Mouse (Mus musculus) naive thymus-derived CD4-positive, alpha-beta T cell, adult 2 months (primary cell): ENCODE measurements around the gene Gas2l3.
A peak's percentile ranks its signal among the peaks of the same experiment; 100 is the strongest.

Source experiments
- DNase-seq: peaks from one replicate; pipeline ENCODE4 v3.0.0-alpha.2; 2011; ENCODE audit warnings: low read depth

The Gas2l3 gene

DNA sequence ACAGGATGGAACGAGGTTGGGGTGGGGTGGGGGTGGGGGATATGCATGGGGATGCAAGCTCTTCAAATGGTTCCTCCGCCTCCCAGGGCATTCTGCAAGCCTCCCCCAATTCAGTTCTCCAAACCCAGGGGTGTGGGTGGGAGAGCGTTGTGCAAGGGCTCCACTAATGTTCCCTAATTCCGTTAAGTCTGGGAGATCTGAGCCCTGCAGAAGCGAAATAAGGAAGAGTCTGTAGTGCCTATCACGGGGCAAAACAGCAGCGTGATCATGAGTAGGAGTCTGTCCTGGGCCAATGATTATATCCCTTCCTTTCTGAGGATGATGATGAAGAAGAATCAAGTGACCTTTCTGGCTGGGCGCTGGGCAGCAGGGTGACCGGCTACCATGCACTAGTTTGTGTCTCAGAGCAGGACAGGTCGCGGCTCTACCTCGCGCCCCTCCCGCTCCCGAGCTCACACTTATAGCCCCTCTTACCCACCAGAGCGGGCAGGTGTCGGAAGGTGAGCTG is 598 bp downstream of the Gas2l3 start:
- no peak for DNase-seq

DNA sequence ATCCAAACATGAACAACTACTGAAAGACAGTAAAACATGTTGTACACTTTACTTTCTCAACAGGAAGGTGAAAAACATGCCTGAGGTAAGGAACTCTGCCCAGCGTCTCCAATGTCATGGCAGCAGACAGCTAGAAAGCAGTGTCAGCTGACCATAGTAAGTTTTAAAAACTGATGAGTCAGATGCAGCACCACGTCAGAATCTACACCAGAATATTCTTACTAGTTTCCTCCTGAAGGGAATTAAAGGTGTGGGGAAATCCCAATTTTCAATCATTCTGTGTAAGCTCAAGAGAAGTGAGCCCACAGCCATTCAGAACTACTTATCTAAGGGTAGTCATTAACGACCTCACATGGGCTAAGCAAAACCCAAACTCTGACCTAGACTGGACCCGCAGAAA is 1.1 kb downstream of the Gas2l3 start:
- DNase-seq, result peak; percentile 23

DNA sequence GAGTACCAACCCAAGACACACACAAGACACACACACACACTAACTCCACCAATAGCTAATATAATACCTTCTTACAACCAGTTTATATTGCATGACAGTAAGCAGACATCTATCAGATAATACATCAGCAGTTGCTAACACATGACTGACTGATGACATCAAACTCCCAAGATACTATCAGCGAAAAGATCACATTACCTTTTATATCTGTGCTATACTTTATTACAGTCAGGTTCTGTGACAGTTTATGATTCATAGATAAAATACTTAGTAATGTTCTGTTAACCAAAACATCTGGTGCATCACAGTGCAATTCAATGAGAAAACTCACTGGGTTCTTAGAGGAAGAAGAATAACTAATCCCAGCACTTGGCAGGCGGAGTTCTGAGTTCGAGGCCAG is 1.8 kb downstream of the Gas2l3 start:
- DNase-seq, result no peak

DNA sequence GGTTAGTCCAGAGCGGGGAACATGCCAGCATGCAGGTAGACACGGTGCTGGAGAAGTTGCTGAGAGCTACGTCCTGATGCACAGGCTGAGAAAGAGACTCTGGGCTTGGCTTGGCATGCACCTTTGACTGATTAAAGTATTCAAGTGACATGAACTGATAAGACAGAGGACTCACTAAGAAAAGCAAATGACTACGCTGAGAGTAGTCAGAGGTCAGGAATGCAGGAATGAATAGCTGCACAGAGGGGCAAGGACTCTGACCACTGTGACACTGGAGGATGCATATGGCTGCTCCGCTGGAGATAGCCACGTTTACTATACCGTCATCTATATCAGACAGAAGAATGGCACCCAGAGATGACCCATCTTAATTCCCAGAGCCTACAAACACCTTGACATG is 4.4 kb downstream of the Gas2l3 start:
- no peak for DNase-seq

DNA sequence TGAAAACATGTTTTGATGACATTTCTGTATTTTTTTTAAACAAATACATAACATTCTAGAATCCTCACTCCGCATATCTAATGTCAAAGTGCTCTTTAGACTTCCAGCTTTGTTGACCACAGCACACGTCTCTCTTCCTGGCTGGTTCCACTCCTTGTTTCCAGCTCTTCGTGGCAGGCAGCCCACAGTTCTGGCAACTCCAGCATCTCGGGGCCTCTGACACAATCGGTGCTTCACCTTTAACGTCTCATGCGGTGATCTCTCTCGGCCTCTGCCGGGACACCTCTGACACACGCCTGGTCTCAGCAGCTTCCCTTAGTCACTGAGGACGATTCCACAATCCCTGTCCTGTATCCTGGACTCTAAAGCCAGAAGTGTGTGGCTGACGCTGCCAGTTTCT is 5.8 kb downstream of the Gas2l3 start:
- DNase-seq, result no peak

DNA sequence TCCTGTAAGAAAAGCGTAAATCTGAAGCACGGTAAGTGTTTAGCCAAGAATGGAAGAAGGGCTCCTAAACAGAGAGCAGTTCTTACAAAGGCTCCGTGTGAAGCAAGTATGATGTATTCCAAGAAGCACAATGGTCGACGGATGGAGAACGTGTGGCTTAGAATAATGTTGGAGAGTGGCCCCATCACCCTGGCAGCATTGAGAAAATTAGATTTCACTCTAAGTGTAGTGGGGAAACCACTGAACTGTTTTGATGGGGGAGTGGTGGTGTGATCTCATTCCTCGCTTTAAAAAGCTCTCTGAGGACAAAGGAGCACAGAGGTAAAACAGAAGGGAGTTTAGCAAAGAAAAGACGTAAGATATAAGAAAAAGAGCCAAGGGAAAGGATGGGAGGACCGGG is 6.3 kb downstream of the Gas2l3 start:
- DNase-seq, result no peak

DNA sequence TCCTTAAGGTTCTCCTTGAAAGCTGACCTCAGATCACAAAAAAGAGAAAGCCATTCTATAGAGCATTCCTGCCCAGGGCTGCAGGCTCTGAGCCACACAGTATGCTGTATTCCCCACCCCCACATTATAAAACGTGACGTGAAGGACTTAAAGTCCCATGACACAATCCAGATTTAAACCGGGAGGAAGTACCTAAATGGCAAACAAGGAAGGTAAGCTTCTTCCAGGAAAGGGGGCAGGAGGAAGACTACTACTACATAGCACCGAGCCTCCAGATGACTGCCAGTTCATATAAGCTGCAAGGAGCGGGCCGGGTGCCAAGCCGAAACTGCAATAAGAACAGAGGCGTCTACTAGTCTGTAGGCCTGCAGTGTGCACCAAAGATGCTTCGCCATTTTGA is 7.8 kb downstream of the Gas2l3 start:
- DNase-seq, result no peak

DNA sequence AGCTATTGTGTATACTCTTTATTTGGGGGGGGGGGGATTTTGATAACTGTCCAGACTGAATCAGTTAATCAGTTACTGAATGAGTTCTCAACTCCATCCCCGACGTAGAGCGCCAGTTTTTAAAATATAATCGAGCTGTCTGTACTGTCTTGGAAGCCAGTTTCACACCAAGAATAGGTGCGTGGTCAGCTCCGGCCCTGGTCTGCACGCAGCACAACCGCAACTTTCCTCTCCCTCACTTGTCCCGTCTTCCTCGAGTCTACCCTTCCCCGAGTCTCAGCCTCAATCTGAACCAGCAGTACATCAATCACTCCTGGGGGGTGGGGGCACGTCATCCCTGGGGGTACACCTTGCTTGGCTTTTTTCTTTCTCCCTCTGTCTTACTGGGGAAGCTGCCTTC is 8.4 kb downstream of the Gas2l3 start:
- DNase-seq, result no peak

DNA sequence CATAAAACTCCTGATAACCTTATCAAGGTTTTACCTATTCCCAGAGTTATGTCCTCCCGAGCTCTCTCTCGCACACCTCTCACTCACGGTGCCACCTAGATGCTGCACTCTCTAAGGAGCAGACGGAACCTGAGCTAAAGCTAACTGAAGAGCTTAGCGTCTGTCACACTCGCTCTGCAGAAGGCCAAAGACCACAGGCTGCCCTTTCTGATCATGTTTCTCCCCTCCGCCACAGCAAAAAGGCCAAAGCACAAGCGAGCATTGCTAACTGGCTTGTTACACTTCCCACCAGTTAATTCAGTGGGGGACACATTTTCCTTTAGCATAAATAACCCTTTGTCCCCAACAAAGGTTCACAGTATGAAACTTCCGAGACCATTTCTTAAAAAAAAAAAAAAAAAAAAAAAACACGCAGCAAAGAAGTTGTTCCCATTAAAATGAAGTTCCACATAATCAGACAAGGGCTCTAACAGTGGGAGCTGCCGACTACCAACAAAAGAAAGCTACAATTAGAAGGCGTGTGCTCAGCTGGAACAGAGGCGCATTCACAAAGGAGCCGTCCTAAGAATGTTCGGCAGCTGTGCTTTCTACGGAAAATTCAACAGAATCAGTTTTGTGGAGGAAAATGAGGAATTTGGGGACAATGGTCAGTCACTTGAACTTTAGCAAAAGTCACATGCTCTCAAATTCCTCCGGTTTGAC is 9.1 kb downstream of the Gas2l3 start:
- DNase-seq, result no peak

DNA sequence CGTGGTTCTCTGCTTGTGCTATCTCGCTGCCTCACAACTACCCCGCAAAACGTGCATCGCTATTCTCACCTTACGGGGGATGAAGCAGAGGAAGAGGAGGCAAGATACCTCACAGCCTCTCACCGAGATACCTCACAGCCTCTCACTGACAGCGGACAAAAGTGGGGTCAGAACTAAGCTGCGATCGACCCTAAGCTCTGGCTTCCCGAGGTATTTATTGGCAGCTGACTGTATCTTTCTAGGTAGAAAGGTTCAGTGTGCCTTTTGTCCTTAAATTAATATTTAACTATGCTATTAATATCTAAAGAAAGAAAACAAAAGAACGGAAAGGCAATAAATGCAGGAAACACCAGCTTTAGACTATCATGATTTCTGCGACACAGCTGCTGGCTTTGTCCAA is 11.0 kb downstream of the Gas2l3 start:
- no peak for DNase-seq

DNA sequence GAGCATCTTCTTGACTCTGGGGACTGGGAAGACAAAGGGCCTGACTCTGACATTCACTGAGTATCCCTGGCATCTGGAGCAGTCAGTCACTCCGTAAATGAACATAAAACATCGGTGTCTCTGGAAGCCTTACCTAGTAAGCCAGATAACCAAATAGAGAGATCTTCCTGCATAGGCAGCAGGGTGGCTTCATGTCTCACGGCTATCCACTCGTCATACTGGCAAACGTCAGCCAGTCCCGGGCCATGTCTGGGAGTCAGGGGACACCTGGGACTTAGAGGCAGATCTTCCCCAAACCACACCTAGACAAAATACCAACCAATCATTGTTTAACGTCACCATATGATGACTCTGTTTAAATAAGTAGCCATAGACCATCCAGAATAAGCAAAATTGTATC is 13.0 kb downstream of the Gas2l3 start:
- DNase-seq, result no peak

DNA sequence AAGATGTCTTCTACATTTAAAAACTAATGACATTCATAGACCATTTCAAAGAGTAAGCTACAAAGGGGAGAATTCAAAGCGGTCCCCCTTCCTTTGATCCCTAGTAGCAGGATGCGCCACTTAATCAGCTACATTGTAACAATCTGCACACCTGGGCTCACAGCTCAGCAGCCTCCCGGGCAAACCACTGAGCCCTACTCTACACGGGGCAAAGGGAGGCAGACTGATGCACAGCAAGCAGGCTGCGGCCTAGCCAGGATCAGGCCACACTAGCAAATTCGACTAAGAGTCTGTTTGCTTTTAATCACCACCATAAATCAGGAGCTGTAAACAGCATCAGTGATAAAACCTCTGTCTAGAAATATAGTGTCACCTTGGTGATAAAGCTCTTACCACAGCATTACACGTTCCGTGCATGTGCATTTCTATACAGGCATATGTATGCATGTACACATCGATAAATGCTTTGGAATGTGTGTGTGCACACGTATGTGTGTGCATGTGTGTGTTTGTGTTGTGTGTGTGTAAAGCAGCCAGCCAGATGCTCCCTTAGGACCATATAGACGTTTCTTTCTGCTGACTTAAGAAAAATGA is 18.9 kb downstream of the Gas2l3 start:
- DNase-seq, result no peak

DNA sequence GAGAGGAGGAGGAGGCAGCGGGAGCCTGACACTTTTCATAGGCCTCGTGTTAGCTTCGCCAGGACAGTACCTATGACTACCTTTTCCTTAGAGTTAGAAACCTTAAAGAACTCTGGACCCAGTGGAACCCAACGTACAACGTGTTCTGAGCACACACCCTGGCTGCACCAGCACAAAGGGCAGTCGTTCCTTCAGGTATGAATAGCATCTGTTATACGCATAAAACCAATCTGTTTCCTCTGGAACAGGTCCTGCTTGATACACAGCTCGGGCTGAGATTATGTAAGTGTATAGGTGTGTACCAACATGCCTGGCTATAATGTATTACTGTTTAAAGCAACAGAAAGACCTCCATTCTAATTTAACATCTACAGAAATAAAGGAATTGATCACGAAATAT is 19.6 kb downstream of the Gas2l3 start:
- no peak for DNase-seq

DNA sequence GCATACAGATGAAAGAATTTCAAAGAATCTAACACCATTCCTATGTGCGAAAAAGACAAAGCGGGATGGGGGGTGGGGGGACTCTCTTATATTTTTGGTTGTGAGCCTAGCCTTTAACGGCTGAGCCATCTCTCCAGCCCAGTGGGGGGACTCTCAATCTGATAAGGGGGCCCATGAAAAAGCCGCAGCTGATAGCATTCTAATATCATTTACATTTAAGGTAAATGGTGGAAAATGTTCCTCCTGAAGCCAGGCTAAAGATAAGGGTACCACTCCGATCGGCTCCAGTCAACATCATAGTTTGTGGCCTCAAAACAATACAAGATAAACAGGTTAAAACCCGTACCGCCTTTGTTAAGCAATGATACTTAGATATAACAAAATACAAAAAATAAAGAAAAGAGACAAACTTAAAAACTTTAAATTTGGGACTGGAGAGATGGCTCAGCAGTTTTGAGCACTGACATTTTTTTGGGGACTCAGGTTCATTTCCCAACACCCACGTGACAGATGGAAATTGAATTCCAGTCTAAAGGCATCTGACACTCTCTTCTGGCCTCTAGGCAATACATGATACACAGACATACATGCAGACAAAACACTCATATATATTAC is 20.5 kb downstream of the Gas2l3 start:
- no peak for DNase-seq

DNA sequence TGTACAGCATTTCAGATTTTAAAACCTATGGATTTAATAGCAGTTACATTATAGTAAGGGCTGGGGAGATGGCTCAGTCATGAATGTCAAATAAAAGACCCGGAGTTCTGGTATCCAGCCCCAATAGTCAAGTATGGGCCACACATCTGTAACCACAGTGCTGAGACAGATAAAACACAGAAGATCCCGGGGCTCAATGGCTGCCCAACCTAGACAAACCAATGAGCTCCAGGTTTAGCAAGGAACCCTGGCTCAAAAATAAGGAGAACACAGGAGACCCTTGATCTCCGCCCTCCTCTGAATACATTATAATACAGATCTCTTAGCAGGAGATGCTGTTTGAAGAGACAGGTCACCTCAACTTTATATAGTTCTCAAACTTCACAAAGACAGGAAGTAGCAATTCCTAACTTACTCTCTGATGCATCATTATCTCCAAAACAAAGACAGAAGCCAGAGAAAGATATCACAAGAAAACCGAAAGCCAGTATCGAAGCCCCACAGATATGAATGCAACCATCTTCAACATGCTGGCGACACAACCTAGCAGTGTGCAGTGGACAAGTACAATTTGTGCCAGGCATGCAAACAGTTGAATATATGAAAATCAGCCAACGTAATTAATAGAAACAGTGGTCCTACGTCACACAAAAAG is 21.1 kb downstream of the Gas2l3 start:
- DNase-seq, result no peak

DNA sequence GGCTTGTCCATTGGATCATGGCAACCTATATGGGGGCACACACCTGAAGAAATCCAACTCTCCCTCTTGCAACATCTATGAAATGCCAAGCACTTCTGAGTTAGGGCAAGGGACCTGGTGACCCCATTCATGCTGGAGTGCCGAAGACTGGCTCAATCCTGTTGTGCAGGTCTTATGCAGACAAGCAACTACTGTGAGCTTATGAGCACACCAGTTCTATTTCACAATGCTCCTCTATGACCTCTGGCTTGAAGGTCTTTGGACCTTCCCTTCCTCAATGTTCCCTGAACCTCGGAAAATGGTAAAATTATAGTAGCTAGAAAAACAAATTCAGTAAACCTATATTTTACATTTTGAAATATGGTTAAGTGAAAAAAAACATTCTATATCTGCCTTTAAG is 25.8 kb downstream of the Gas2l3 start:
- DNase-seq, result no peak

DNA sequence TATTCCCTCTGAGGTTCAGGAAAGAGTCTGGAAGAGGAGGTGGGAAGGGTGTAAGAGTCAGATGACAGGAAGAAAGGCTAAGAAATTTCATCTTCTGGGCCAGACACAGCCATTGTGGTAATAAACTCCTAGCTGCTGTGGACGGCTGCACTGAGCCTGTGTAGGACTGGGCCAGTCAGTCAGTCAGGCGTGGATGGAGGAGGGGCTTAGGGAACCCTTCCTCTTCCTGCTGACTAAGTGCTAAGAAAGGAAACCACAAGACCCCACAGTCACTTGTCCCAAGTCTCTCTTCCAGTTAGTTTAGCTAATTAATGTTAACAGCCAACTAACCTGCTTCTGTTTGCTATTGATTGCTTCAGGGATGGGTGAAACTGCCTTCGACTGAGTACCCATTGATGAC is 28.3 kb downstream of the Gas2l3 start:
- no peak for DNase-seq

DNA sequence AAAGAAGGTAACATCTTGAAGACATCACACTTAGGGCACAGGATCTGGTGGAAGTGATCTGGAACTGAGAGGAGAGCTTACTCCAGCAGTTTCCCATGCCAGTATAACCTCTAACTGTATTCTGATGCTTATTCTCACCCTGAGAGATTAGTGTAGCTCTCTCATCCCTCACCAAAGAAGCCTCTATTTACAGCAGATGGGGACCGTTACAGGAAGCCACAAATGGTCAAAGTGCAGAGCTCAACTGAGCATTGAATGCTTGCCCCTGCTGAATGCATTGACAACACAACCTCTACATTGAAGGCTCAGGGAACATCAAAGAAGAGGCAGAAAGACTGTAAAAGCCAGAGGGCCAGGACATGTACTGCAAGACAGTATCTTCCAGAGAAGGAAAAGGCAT is 36.2 kb downstream of the Gas2l3 start:
- DNase-seq, result no peak

DNA sequence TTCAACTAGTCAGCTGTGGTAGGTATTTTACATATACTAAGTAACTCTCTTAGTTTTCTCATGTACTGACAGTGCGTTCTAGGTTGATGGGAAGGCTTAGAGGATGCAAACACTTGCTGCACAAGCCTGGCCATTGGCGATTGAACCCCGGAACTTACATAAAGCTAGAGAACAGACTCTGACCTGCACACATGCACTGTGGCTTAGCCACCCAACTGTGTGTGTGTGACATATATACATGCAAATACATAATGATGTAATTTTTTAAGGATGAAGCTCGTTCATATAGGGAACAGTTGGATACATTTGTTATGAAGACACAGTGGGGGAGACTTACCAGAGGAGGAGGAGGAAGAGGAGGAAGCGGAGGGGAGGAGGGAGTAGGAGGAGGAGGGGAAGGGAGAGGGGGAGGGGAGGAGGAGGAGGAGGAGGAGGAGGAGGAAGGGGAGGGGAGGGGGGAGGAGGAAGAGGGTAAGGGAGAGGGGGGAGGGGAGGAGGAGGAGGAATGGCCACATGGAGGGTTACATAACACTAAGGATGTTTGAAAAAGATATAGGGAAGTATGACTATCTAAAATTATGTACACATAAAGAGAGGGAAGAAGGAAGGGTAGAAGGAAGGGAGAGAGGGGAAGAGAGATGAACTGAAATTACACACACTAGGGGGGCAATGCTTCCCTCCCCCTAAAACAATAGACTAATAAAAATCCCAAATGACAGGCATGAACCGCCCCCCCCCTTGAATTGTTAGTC is 36.9 kb downstream of the Gas2l3 start:
- DNase-seq, result no peak

DNA sequence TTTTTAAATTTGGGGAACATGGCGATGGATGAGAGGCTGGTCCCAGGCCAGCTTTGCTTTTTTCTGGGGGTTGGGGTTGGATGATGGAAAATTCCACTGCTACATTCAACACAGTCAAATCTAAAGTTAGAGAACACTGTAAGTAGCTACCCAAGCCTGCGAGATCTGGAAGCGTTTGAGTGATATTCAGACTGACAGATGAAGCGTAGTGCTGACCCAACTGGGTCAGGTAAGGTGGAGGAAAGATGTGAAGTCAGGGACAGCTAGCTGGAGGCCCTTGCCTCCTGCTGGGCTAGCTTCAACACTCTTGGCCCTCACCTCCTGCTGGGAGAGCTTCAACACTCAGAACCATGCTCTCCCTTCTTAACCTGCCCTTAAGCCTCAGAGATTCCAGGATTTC is 38.8 kb downstream of the Gas2l3 start:
- DNase-seq, result no peak

DNA sequence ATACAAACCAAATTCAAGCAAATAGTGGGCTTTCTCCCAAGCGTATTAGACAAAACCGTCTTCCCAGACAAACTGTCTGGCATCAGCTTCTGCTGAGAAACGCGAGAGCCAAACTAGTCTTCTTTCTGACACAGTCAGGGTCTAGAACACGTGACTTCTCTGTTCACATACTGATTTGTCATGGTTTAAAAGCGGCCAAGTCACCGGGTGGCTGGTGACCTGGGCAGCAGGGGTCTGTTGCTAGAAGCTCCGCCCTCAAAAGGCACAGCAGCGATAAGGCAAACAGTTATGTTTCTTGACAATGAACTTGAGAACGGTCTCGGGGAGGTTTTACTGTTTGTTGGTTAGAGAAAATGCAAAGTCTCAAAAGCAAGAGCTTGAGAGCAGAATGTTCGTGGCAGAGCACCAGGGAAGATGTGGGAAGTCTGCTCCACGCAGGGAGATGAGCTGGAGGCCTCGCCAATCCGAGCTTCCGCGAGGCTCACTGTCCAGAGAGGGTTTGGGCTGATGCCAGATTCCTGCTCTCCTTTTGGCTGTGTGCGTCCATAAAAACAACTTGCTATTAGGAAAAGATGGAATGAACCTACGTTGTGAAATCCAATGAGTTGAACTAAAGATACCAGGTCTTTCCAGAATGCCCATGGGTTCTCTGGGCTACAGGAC is 43.0 kb downstream of the Gas2l3 start:
- no peak for DNase-seq

DNA sequence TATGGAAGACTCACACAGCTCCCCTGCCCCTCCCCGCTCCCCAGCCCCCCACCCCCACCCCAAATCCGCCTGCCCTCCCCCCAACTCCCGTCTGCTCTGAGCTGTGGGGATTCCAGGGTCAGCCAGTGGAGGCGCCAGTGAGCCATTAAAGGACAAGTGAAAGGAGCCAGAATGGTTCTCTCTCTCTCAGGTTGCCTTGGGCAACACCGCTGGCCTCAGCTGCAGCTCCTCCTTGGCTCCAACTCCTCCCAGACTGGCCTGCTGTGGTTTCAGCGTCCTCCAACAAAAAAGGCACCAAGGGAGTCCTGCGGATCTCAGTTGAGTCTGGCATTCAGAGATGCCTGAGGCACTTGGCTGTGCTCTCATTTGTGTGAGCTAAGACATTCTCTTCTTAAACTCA is 47.9 kb downstream of the Gas2l3 start:
- DNase-seq, result peak; percentile 12
